Mouse (Mus musculus): ENCODE data around the gene Gabra3.

Gene Gabra3

DNA sequence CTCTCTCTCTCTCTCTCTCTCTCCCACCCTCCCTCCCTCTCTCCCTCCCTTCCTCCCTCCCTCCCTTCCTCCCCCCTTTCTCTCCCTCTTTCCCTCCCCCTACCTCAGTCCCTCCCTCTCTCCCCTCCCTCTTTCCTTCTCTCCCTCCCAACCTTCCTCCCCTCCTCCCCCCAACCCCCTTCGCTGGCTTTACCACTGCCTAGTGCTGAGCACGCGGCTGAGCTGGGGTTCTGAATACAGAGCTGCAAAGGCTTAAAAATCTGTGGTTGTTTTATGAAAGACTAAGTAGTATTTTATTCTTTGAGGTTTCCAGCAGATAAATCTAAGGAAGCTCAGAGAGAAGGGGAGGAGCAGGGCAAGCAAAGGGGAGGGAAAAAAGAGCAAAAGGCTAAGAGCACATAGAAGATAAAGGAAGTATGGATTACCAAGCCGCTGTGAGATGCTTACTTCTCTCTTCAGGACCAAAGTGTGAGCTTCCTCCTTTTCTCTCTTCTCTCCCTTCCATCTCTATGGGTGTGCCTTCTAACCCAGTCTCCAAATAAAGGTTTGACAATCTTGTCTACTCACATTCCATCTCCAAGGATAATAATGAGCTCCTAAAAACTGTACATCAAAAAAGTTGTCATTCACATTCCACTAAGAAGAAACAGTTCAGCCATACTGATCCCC, at the start of gene Gabra3:
Gabra3 (minus strand) TSS at position 619 of the 669 bp plus-strand sequence.
- no peak for DNase-seq (ENCODE audit: low read depth)

DNA sequence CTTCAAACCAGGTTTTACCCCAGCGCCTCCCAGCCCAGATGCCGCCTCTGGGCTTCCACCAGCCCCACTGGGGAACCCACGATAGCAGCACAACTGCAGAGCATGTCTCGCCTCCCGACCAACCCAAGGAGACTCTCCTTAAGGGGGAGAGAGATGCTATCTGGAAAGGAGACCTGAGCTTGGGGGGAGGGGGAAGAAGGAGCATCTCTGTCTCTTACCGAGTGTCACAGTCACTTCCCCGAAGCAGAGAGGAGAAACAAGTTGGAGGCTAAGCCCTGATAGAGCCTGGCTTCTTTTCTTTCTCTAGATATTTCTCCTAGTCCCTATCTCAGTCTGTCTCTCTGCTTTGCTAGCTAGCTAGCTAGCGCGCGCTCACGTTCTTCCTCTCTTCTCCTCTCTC, 859 bp downstream of the Gabra3 start:
- no peak for DNase-seq (ENCODE audit: low read depth)

DNA sequence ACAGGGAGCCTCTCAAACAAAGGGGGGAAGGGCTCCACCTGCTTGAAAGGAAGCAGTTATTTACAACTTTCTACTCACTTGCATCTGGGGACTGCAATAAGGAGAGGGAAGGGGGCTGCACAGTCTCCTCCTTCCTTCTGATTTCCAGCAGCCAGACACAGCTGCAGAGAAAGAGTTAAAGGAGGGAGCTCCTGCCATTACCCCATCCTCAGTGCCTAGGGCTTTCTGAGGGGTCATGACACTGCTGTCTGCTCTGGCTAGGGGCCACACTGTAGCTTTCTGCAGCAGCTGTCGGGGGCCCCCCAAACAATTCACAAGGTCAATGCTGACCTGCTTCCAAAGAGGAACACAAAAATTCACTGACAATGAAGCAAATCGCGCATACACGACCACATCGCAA, 1.3 kb downstream of the Gabra3 start:
- no peak for DNase-seq (ENCODE audit: low read depth)

DNA sequence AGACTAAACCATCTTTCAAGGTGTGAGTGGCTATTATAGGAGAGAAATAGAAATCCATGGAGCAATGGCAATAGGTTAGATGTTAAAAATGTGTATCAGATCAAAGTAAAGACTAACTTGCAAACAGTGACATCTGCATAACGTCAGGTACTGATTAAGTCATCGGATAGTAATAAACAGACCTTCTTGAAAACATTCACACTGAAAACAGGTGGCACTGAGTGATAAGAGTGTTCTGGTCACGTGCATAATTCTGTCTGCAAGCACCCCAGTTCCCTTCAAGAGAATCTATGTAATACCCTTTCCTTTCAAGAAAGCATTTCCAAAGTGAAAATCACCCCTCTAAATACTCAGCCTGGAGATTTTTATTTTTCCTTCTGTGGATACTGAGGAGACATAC, 6.0 kb downstream of the Gabra3 start:
- no peak for DNase-seq (ENCODE audit: low read depth)

DNA sequence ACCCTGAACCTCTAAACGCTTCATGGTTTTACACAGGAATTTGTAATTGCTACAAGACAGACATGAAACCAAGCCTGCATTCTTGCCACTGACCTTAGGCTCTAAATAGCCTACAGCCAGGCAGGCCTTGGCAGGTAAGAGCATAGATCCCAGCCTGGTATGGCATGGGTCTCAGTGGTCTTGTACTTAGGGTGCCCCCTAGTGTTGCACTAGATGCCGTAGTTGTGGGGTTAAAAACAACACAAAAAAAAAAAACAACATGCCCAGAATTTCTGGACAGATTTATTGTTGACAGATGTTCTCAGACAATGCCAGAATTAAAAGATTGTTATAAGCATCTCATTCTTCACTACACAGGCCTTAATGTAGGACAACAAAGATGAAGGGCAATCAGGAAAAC, 12.0 kb downstream of the Gabra3 start:
- DNase-seq (ENCODE audit: low read depth), result no peak

DNA sequence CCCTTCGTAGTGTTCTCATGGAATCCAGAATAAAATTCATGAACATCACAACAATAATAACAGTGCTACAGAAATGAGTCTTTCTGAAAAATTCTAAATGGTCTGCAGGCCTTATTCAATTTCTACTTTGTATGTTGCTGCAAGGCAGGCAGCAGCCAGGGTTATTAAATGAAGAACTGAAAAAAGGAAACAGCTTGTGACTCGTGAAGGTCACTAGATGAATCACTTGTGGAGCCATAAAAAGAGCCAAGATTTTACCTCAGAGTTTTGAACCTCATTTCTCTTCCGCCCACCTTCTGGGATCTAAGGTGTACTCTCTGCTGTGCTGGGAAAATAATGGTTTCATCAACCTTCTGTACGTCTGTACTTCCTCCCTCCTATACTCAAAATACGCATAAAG, 159.4 kb downstream of the Gabra3 start:
- no peak for DNase-seq (ENCODE audit: low read depth)

DNA sequence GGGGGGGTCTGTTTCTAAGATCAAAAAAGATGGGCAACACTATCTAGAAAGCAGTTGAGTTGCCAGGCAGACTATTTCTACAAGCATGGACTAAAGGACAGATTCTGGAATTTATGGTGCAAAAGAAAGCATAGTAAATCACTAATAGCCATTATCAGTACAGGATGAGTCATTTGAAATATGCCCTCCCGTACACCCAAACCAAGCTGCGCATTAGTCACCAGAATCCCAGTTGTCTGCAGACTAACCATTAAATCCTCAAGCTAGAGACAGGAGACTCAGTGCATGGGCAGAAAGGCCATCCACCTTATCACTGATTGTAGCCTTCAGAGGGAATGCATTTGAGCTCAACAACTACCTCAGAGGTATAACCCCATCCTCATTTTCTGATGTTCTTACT, 166.8 kb downstream of the Gabra3 start:
- no peak for DNase-seq (ENCODE audit: low read depth)

DNA sequence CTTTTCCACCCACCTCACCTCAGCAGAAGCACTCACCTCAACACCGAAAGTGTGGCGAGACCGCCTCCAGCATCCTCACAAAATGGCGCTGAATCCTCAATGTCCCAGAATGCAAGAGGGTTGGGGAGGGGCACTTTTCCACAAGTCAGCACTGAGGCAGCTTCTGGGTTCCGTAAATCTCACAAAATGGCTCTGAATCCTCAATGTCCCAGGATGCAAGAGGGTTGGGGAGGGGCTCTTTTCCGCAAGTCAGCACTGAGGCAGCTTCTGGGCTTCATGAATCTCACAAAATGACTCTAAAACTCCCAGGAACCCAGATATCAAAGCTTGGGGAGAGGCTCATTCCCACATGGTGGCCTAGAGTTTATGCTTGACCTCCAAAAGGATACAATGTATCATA, 269.9 kb downstream of the Gabra3 start, which contains the start of gene Magea10:
Magea10 (minus strand) TSS at position 101 of the 400 bp plus-strand sequence.
- no peak for DNase-seq (ENCODE audit: low read depth)

Measured in induced T-regulatory cell, adult 2 months (primary cell).